ENCODE assay signal across 8 mouse cellular contexts in the genomic region with DNA sequence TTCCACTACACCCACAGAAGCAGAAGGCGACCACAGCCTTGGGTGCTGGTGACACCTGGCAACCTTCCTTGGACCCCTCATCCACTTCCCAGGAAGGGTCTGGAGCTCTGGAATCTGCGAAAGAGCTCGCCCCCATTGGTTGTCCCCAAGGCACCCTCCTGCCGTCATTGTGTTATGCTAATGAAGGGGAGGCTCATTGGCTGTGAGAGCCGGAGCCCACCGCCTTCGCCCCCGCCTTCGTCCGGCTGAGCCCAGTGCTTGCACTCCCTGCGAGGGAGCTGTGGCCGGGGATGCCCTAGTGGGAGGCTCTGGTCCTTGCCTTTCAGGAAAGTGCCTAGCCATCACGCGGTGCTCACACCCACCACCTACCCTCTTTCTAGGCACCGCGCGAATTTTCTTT. TPM values are rescaled to one million over a fixed set of nuclear protein-coding genes. Genes with fewer than 3 reads are reported as not detected.
DNase-seq lines count a peak whose midpoint lies in the region; ATAC-seq and TF ChIP-seq lines count a peak whose summit lies in the region.

No protein-coding gene starts in this region.

- TF ChIP-seq CTCF in cerebellum, adult 2 months (IDR thresholded peaks at IDR 0.05; ENCODE audit: borderline replicate concordance, insufficient read depth, low read depth, low read length): no peak

- peak; percentile 6 to 16 for DNase-seq in cerebellum, adult 2 months
- DNase-seq in cerebellum, adult 11 months: no peak
- DNase-seq in kidney, postnatal 10 days: peak; percentile 83
- peak; percentile 53 for DNase-seq in liver, embryonic 11.5 days (ENCODE audit: low spot score)

- no peaks in the 10 kb centered on the region for H3K9me3 ChIP-seq in forebrain, embryonic 13.5 days (replicated peaks)
- H3K9me3 ChIP-seq in heart, embryonic 15.5 days (replicated peaks): no peaks in the 10 kb centered on the region
- H3K9me3 ChIP-seq in liver, embryonic 11.5 days (ENCODE audit: control insufficient read depth, low read length): no peaks in the 10 kb centered on the region
- H3K9me3 ChIP-seq in neural tube, embryonic 15.5 days (replicated peaks): no peaks in the 10 kb centered on the region

- TF ChIP-seq POLR2A in cerebellum, adult 2 months (IDR thresholded peaks at IDR 0.05; ENCODE audit: borderline replicate concordance, insufficient read depth, low read length): no peak

- no peaks in the 10 kb centered on the region for H3K27me3 ChIP-seq in cerebellum, adult 2 months (ENCODE audit: control insufficient read depth, insufficient read depth, low read length)
- H3K27me3 ChIP-seq in forebrain, embryonic 13.5 days: no peaks in the 10 kb centered on the region
- no peaks in the 10 kb centered on the region for H3K27me3 ChIP-seq in heart, embryonic 15.5 days
- no peaks in the 10 kb centered on the region for H3K27me3 ChIP-seq in liver, embryonic 11.5 days (replicated peaks; ENCODE audit: control insufficient read depth, insufficient read depth, low read length)
- no peaks in the 10 kb centered on the region for H3K27me3 ChIP-seq in neural tube, embryonic 15.5 days (replicated peaks)

- no peaks in the 10 kb centered on the region for H3K4me1 ChIP-seq in cerebellum, adult 2 months (ENCODE audit: control insufficient read depth, insufficient read depth, low read length)
- peaks cover 7% of the 10 kb centered on the region; the same call in 1 of the 2 replicates for H3K4me1 ChIP-seq in forebrain, embryonic 13.5 days
- peaks cover 7% of the 10 kb centered on the region; the same call in 1 of the 2 replicates for H3K4me1 ChIP-seq in heart, embryonic 15.5 days (replicated peaks)
- no peaks in the 10 kb centered on the region for H3K4me1 ChIP-seq in liver, embryonic 11.5 days (replicated peaks; ENCODE audit: control insufficient read depth, insufficient read depth, low read length)
- peaks cover 10% of the 10 kb centered on the region; the same call in 1 of the 2 replicates for H3K4me1 ChIP-seq in neural tube, embryonic 15.5 days

- ATAC-seq in forebrain, embryonic 13.5 days: peak; percentile 99
- ATAC-seq in heart, embryonic 15.5 days (replicated peaks; ENCODE audit: insufficient number of reproducible peaks, insufficient read depth, low FRiP score, low read depth): peak; percentile 95
- peak; percentile 90 for ATAC-seq in liver, embryonic 11.5 days (replicated peaks; ENCODE audit: low FRiP score)
- ATAC-seq in neural tube, embryonic 15.5 days (ENCODE audit: low FRiP score): peak; percentile 97
- ATAC-seq in monocyte, adult 5-6 weeks (replicated peaks; ENCODE audit: insufficient number of reproducible peaks, low FRiP score, low TSS enrichment, poor library complexity, severe bottlenecking): no peak

- H3K4me3 ChIP-seq in cerebellum, adult 2 months (replicated peaks; ENCODE audit: insufficient read depth, low read depth, low read length): peak overlapping the region; percentile 53
- peak overlapping the region; percentile 58 for H3K4me3 ChIP-seq in forebrain, embryonic 13.5 days
- peak overlapping the region; percentile 55 for H3K4me3 ChIP-seq in heart, embryonic 15.5 days
- peak overlapping the region; percentile 52 for H3K4me3 ChIP-seq in liver, embryonic 11.5 days (ENCODE audit: low read depth, low read length)
- peak overlapping the region; percentile 59 for H3K4me3 ChIP-seq in neural tube, embryonic 15.5 days (replicated peaks)

- peak overlapping the region; percentile 68 for H3K9ac ChIP-seq in forebrain, embryonic 13.5 days
- peak overlapping the region; percentile 37 for H3K9ac ChIP-seq in heart, embryonic 15.5 days
- H3K9ac ChIP-seq in liver, embryonic 11.5 days (ENCODE audit: low read depth, low read length): no peak overlapping the region
- peak overlapping the region; percentile 70 for H3K9ac ChIP-seq in neural tube, embryonic 15.5 days (replicated peaks)

- 1% methylated on average over 17 of the region's 17 CpGs for WGBS in cerebellum, adult 2 months
- WGBS in forebrain, embryonic 13.5 days: 0% methylated on average over 17 of the region's 17 CpGs
- 1% methylated on average over 17 of the region's 17 CpGs for WGBS in heart, embryonic 15.5 days
- WGBS in liver, embryonic 11.5 days: under 1% methylated on average over 17 of the region's 17 CpGs
- under 1% methylated on average over 17 of the region's 17 CpGs for WGBS in neural tube, embryonic 15.5 days

- no peak overlapping the region for H3K27ac ChIP-seq in cerebellum, adult 2 months (ENCODE audit: insufficient read depth, low read length)
- H3K27ac ChIP-seq in forebrain, embryonic 13.5 days: no peak overlapping the region
- H3K27ac ChIP-seq in heart, embryonic 15.5 days: no peak overlapping the region
- H3K27ac ChIP-seq in liver, embryonic 11.5 days (ENCODE audit: low read depth, low read length): no peak overlapping the region
- no peak overlapping the region for H3K27ac ChIP-seq in neural tube, embryonic 15.5 days (replicated peaks)

- peak overlapping the region; percentile 75 for H3K4me2 ChIP-seq in forebrain, embryonic 13.5 days
- H3K4me2 ChIP-seq in heart, embryonic 15.5 days: peak overlapping the region; percentile 89
- H3K4me2 ChIP-seq in liver, embryonic 11.5 days: peak overlapping the region; percentile 65
- H3K4me2 ChIP-seq in neural tube, embryonic 15.5 days: peak overlapping the region; percentile 84

- no peaks in the 10 kb centered on the region for H3K36me3 ChIP-seq in forebrain, embryonic 13.5 days (ENCODE audit: poor library complexity, severe bottlenecking)
- no peaks in the 10 kb centered on the region for H3K36me3 ChIP-seq in heart, embryonic 15.5 days
- H3K36me3 ChIP-seq in liver, embryonic 11.5 days (ENCODE audit: control insufficient read depth, insufficient read depth, low read length): no peaks in the 10 kb centered on the region
- no peaks in the 10 kb centered on the region for H3K36me3 ChIP-seq in neural tube, embryonic 15.5 days

RNA-seq across cellular contexts. Expression of a gene that starts 0.5 kb away (rescaled TPM):
- 0.60 and 0.72 TPM in 2 replicates for polyA plus RNA-seq in cerebellum, adult 2 months (2012; rRNA removed)
- 1.5 and 2.0 TPM in 2 replicates for polyA plus RNA-seq in forebrain, embryonic 13.5 days (2015; fragmentation: Nextera tagmentation; extraction: Ambion mirVana)
- polyA plus RNA-seq in heart, embryonic 15.5 days (2015; fragmentation: Nextera tagmentation; extraction: Ambion mirVana): 0.57 and 0.70 TPM in 2 replicates
- polyA plus RNA-seq in liver, embryonic 11.5 days (2014; fragmentation: Nextera tagmentation; extraction: Ambion mirVana): 0.17 and 0.49 TPM in 2 replicates
- polyA plus RNA-seq in neural tube, embryonic 15.5 days (2015; fragmentation: Nextera tagmentation; extraction: Ambion mirVana): 3.6 and 4.3 TPM in 2 replicates
- not detected in 3 replicates for total RNA-seq in monocyte, adult 5-6 weeks (2017)
